Mouse (Mus musculus) cerebellum, adult 2 months (tissue): Measurements from ENCODE around the gene Nfkbil1. TPM values are rescaled to one million over a fixed set of nuclear protein-coding genes. Genes with fewer than 3 reads are reported as not detected.

Experiments used
- DNase-seq, 2 experiments: peaks; one replicate each; pipeline ENCODE4 v3.0.0; 2021
- H3K27ac ChIP-seq: fragments of 200-500 bp; 2 replicates; pipeline ENCODE4 v1.5.1; 2012; ENCODE audit warnings: low read length, control low read depth, inconsistent platforms; ENCODE audit not compliant: insufficient read depth
- H3K27me3 ChIP-seq: fragments of 200-500 bp; 2 replicates; pipeline ENCODE4 v1.6.1; 2012; ENCODE audit warnings: inconsistent platforms, mild to moderate bottlenecking, low read length, moderate library complexity; ENCODE audit not compliant: control insufficient read depth, insufficient read depth
- H3K4me1 ChIP-seq: fragments of 200-500 bp; 2 replicates; pipeline ENCODE4 v1.6.1; 2011; ENCODE audit warnings: low read length; ENCODE audit not compliant: control insufficient read depth, insufficient read depth
- H3K4me3 ChIP-seq: fragments of 200-500 bp; replicated peaks from 2 replicates; pipeline ENCODE3; 2011; ENCODE audit warnings: mild to moderate bottlenecking, low read depth, low read length, control low read depth; ENCODE audit not compliant: insufficient read depth
- CTCF ChIP-seq: fragments of 200-500 bp; IDR thresholded peaks from 2 replicates; pipeline ENCODE4 v1.5.1; 2011; ENCODE audit warnings: low read depth, mild to moderate bottlenecking, control low read depth, low read length, moderate library complexity, borderline replicate concordance; ENCODE audit not compliant: insufficient read depth
- POLR2A ChIP-seq: fragments of 200-500 bp; IDR thresholded peaks from 2 replicates; pipeline ENCODE4 v1.6.1; 2011; ENCODE audit warnings: low read length, control low read depth, borderline replicate concordance; ENCODE audit not compliant: insufficient read depth
- WGBS: fragments of 180-500 bp; shearing (Covaris S2); methylation state at CpG from one replicate; pipeline ENCODE4 v1.1.7; 2018; 5-methylcytosine and 5-hydroxymethylcytosine counted together
- polyA plus RNA-seq: library from polyadenylated mRNA; depleted of rRNA; stranded (reverse); fragments of >200 nt; gene quantifications from 2 replicates; pipeline ENCODE4 v1.2.3, GENCODE M21; 2012; rRNA removed

Gene Nfkbil1
- polyA plus RNA-seq, result 12.7 and 13.2 TPM in 2 replicates

- Histone ChIP-seq H3K27ac (peak within 1 kb of the TSS; percentile 82), H3K4me3 (peak within 1 kb of the TSS; percentile 83), H3K27me3 (no peaks in the 10 kb centered on the region), H3K4me1 (peaks cover 11% of the 10 kb centered on the region; the same call in 1 of the 2 replicates)
- peak; percentile 91 to 94 for DNase-seq
- peak; percentile 76; the same call in 1 of the 2 replicates for TF ChIP-seq POLR2A
- 0 out of 2 replicates have a peak, but pooled peaks have one; percentile 7 for TF ChIP-seq CTCF
- under 1% methylated on average over 35 of the region's 35 CpGs for WGBS
These were observed at the start of gene Nfkbil1 for GRCm38 (mm10) chr17:35235614-35236389. Nfkbil1 (minus strand) TSS chr17:35235792.

GRCm38 (mm10) chr17:35280276-35280675, 44.7 kb upstream of the Nfkbil1 start:
- Histone ChIP-seq H3K4me3 (no peak overlapping the region), H3K27ac (no peak overlapping the region), H3K4me1 (no peaks in the 10 kb centered on the region), H3K27me3 (no peaks in the 10 kb centered on the region)
- no peak for DNase-seq
- no peak for TF ChIP-seq POLR2A
- TF ChIP-seq CTCF, result no peak
- 74% methylated on average over 3 of the region's 3 CpGs for WGBS

GRCm38 (mm10) chr17:35278957-35279688, 43.5 kb upstream of the Nfkbil1 start:
- H3K27ac ChIP-seq, result no peak overlapping the region
- no peak overlapping the region for H3K4me3 ChIP-seq
- WGBS, result 86% methylated on average over 13 of the region's 13 CpGs
- DNase-seq, result no peak
- no peaks in the 10 kb centered on the region for H3K4me1 ChIP-seq
- no peaks in the 10 kb centered on the region for H3K27me3 ChIP-seq
- TF ChIP-seq POLR2A (no peak), CTCF (no peak)

GRCm38 (mm10) chr17:35278049-35278448, 42.5 kb upstream of the Nfkbil1 start:
- 87% methylated on average over 8 of the region's 8 CpGs for WGBS
- H3K27me3 ChIP-seq, result no peaks in the 10 kb centered on the region
- H3K4me3 ChIP-seq, result no peak overlapping the region
- no peak for DNase-seq
- no peak overlapping the region for H3K27ac ChIP-seq
- H3K4me1 ChIP-seq, result no peaks in the 10 kb centered on the region
- no peak for TF ChIP-seq CTCF
- TF ChIP-seq POLR2A, result no peak

- no peaks in the 10 kb centered on the region for H3K4me1 ChIP-seq
- H3K4me3 ChIP-seq, result no peak overlapping the region
- no peak for DNase-seq
- H3K27me3 ChIP-seq, result no peaks in the 10 kb centered on the region
- 26% methylated on average over 13 of the region's 13 CpGs for WGBS
- no peak overlapping the region for H3K27ac ChIP-seq
- TF ChIP-seq POLR2A (no peak), CTCF (no peak)
These were observed 40.8 kb upstream of the Nfkbil1 start for GRCm38 (mm10) chr17:35276304-35276864.

- H3K4me1 ChIP-seq, result no peaks in the 10 kb centered on the region
- TF ChIP-seq CTCF (peak; percentile 92), POLR2A (no peak)
- WGBS, result 4% methylated on average over 11 of the region's 11 CpGs
These were observed 39.2 kb upstream of the Nfkbil1 start for GRCm38 (mm10) chr17:35274770-35275169.

GRCm38 (mm10) chr17:35272249-35272648, 36.7 kb upstream of the Nfkbil1 start:
- Histone ChIP-seq H3K4me1 (no peaks in the 10 kb centered on the region), H3K27ac (no peak overlapping the region), H3K27me3 (no peaks in the 10 kb centered on the region), H3K4me3 (no peak overlapping the region)
- TF ChIP-seq CTCF, result no peak
- no peak for TF ChIP-seq POLR2A
- 72% methylated on average over 3 of the region's 3 CpGs for WGBS
- no peak for DNase-seq

More at GRCm38 (mm10) chr17:35274770-35275169, 39.2 kb upstream of the Nfkbil1 start:
- DNase-seq, result peak; percentile 71 to 85
- Histone ChIP-seq H3K27me3 (no peaks in the 10 kb centered on the region), H3K27ac (no peak overlapping the region), H3K4me3 (no peak overlapping the region)

GRCm38 (mm10) chr17:35269653-35270347, 34.2 kb upstream of the Nfkbil1 start:
- Histone ChIP-seq H3K4me1 (no peaks in the 10 kb centered on the region), H3K27ac (no peak overlapping the region), H3K4me3 (no peak overlapping the region), H3K27me3 (no peaks in the 10 kb centered on the region)
- 16% methylated on average over 3 of the region's 3 CpGs for WGBS
- no peak for DNase-seq
- TF ChIP-seq CTCF (no peak), POLR2A (no peak)
